17 mouse cellular contexts compared by ENCODE assay signal in the genomic region with DNA sequence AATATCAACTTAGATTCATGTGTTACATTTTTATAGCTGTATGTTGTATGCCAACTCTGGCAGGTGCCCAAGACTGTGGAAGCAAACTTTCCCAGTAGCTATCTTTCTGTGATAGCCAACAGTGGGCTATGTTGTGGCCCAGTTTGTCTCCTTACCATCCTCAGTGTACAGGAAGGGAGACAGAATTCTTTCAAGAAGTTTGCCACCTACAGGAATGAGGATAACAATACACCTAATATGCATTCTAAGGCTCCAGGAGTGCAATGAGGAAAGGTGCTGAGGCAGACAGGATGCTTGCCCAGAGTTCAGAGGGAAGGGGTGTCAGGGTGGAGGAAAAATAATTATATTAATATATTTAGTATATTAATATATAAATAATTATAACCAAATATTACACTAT. TPM values are rescaled to one million over a fixed set of nuclear protein-coding genes. Genes with fewer than 3 reads are reported as not detected.
DNase-seq lines count a peak whose midpoint lies in the region; ATAC-seq and TF ChIP-seq lines count a peak whose summit lies in the region.
"Had no signal": no experiment of that assay in that cellular context is flagged by ENCODE, and none has a peak within 500 bp of the region (broad histone marks: within the 10 kb centered on the region; RNA-seq: fewer than 3 reads in every experiment).

No protein-coding gene starts in this region.

- ATAC-seq in embryonic facial prominence, embryonic 14.5 days (ENCODE audit: low read depth), result no peak
- ATAC-seq in CD4-positive, CD25-positive, alpha-beta regulatory T cell, adult 4 months, result peak; percentile 63
- ATAC-seq in common myeloid progenitor, adult 5-6 weeks (replicated peaks; ENCODE audit: low read depth, poor library complexity, severe bottlenecking), result peak; percentile 71
- ATAC-seq: liver, embryonic 12.5 days had no signal

- peak; percentile 5 for DNase-seq in embryonic facial prominence, embryonic 14.5 days (ENCODE audit: low spot score)
- DNase-seq in embryonic facial prominence, embryonic 10.5 days (ENCODE audit: low spot score), result no peak
- no peak for DNase-seq in left cerebral cortex, adult 2 months (ENCODE audit: extremely low spot score in 1 of 2, low spot score in 2 of 2)
- no peak for DNase-seq in left cerebral cortex, postnatal 25 days (ENCODE audit: low spot score in 2 of 2)
- DNase-seq in cerebellum, postnatal 36 days, result no peak
- DNase-seq in adrenal gland, postnatal 36 days, result no peak
- DNase-seq: B cell, adult 2 months; cerebellum, postnatal 10 days; gastrocnemius, postnatal 10 days; kidney, postnatal 10 days; thymus, postnatal 14 days had no signal

- H3K4me1 ChIP-seq in embryonic facial prominence, embryonic 14.5 days (ENCODE audit: control insufficient read depth, insufficient read depth, low read length), result no peaks in the 10 kb centered on the region
- H3K4me1 ChIP-seq in embryonic facial prominence, embryonic 10.5 days, result 0 out of 2 replicates have a peak, but pooled peaks cover 3% of the 10 kb centered on the region
- H3K4me1 ChIP-seq: heart, embryonic 13.5 days; liver, embryonic 12.5 days had no signal

- intact Hi-C loops in left cerebral cortex, adult 2 months (cut with DNase I), result no loop called here
- intact Hi-C loops in left cerebral cortex, postnatal 25 days (cut with DNase I), result no loop called here

- H3K4me2 ChIP-seq in embryonic facial prominence, embryonic 14.5 days (ENCODE audit: low read depth, low read length), result no peak overlapping the region
- H3K4me2 ChIP-seq: heart, embryonic 13.5 days; hindbrain, embryonic 14.5 days; liver, embryonic 12.5 days had no signal

- no peak overlapping the region for H3K27ac ChIP-seq in embryonic facial prominence, embryonic 14.5 days (replicated peaks; ENCODE audit: low read depth, low read length)
- H3K27ac ChIP-seq in embryonic facial prominence, embryonic 10.5 days (replicated peaks), result no peak overlapping the region
- no peak overlapping the region for H3K27ac ChIP-seq in left cerebral cortex, adult 2 months
- H3K27ac ChIP-seq: heart, embryonic 13.5 days; hindbrain, embryonic 14.5 days; liver, embryonic 12.5 days; macrophage had no signal

- no peak overlapping the region for H3K9ac ChIP-seq in embryonic facial prominence, embryonic 14.5 days (ENCODE audit: low read depth, low read length)
- H3K9ac ChIP-seq: heart, embryonic 13.5 days; hindbrain, embryonic 14.5 days; liver, embryonic 12.5 days had no signal

- no peaks in the 10 kb centered on the region for H3K27me3 ChIP-seq in embryonic facial prominence, embryonic 14.5 days (replicated peaks; ENCODE audit: control insufficient read depth, insufficient read depth, low read length)
- no peaks in the 10 kb centered on the region for H3K27me3 ChIP-seq in embryonic facial prominence, embryonic 10.5 days (replicated peaks; ENCODE audit: low read depth, poor library complexity, severe bottlenecking)
- H3K27me3 ChIP-seq: heart, embryonic 13.5 days; liver, embryonic 12.5 days had no signal

- H3K9me3 ChIP-seq in embryonic facial prominence, embryonic 14.5 days (ENCODE audit: control insufficient read depth, low read length), result no peaks in the 10 kb centered on the region
- H3K9me3 ChIP-seq in embryonic facial prominence, embryonic 10.5 days, result no peaks in the 10 kb centered on the region
- H3K9me3 ChIP-seq: heart, embryonic 13.5 days; liver, embryonic 12.5 days had no signal

- TF ChIP-seq CTCF in left cerebral cortex, adult 2 months (IDR thresholded peaks at IDR 0.05), result peak; percentile 36

- no peak overlapping the region for H3K4me3 ChIP-seq in embryonic facial prominence, embryonic 14.5 days (ENCODE audit: low read depth, low read length)
- H3K4me3 ChIP-seq in embryonic facial prominence, embryonic 10.5 days, result no peak overlapping the region
- no peak overlapping the region for H3K4me3 ChIP-seq in left cerebral cortex, adult 2 months
- H3K4me3 ChIP-seq: heart, embryonic 13.5 days; liver, embryonic 12.5 days had no signal

- H3K36me3 ChIP-seq in embryonic facial prominence, embryonic 14.5 days (ENCODE audit: control insufficient read depth, insufficient read depth, low read length), result no peaks in the 10 kb centered on the region
- H3K36me3 ChIP-seq in embryonic facial prominence, embryonic 10.5 days (replicated peaks), result no peaks in the 10 kb centered on the region
- H3K36me3 ChIP-seq: heart, embryonic 13.5 days; liver, embryonic 12.5 days had no signal

RNA-seq across cellular contexts. Expression of a gene that starts 7.1 kb away (rescaled TPM):
- 7.2 and 10.2 TPM in 2 replicates for polyA plus RNA-seq in embryonic facial prominence, embryonic 14.5 days (2014; fragmentation: Nextera tagmentation; extraction: Ambion mirVana)
- 4.1 and 5.0 TPM in 2 replicates for polyA plus RNA-seq in embryonic facial prominence, embryonic 10.5 days (2016; fragmentation: Nextera tagmentation; extraction: Ambion mirVana)
- 1 to 10 TPM; 1.2 to 1.4 TPM for total RNA-seq in left cerebral cortex, adult 2 months (2021)
- 1 to 10 TPM in 1 of 2 experiments, under 1 TPM in 1; 0.85 to 1.6 TPM for total RNA-seq in left cerebral cortex, postnatal 25 days (2021)
- polyA plus RNA-seq in CD4-positive, CD25-positive, alpha-beta regulatory T cell, adult 4 months (2017; shearing (Covaris generic)), result 1 to 10 TPM; 4.3 to 6.4 TPM
- 3.2 and 4.0 TPM in 2 replicates for total RNA-seq in common myeloid progenitor, adult 5-6 weeks (2017)
- total RNA-seq in adrenal gland, postnatal 36 days (2021), result 1 to 10 TPM; 1.9 to 2.5 TPM

RNA-seq across cellular contexts. Expression of a gene that starts 35.0 kb away (rescaled TPM):
- 0.41 TPM in 1 of 2 replicates, not detected in the other for polyA plus RNA-seq in embryonic facial prominence, embryonic 14.5 days (2014; fragmentation: Nextera tagmentation; extraction: Ambion mirVana)
- 0.18 TPM in 1 of 2 replicates, not detected in the other for polyA plus RNA-seq in embryonic facial prominence, embryonic 10.5 days (2016; fragmentation: Nextera tagmentation; extraction: Ambion mirVana)
- total RNA-seq in left cerebral cortex, adult 2 months (2021), result 1 to 10 TPM; 1.5 to 1.7 TPM
- total RNA-seq in left cerebral cortex, postnatal 25 days (2021), result 1 to 10 TPM; 1.4 to 1.5 TPM
- polyA plus RNA-seq in CD4-positive, CD25-positive, alpha-beta regulatory T cell, adult 4 months (2017; shearing (Covaris generic)), result not detected
- total RNA-seq in common myeloid progenitor, adult 5-6 weeks (2017), result not detected in 2 replicates
- total RNA-seq in adrenal gland, postnatal 36 days (2021), result under 1 TPM; 0.20 to 0.30 TPM
- polyA plus RNA-seq: liver, embryonic 12.5 days; macrophage had no signal

RNA-seq across cellular contexts. Expression of a gene that starts 41.3 kb away (rescaled TPM):
- polyA plus RNA-seq in embryonic facial prominence, embryonic 14.5 days (2014; fragmentation: Nextera tagmentation; extraction: Ambion mirVana), result 10.9 and 12.5 TPM in 2 replicates
- 4.2 and 5.0 TPM in 2 replicates for polyA plus RNA-seq in embryonic facial prominence, embryonic 10.5 days (2016; fragmentation: Nextera tagmentation; extraction: Ambion mirVana)
- 1 to 10 TPM; 7.9 to 9.0 TPM for total RNA-seq in left cerebral cortex, adult 2 months (2021)
- 10 to 100 TPM in 1 of 2 experiments, 1 to 10 TPM in 1; 9.8 to 10.1 TPM for total RNA-seq in left cerebral cortex, postnatal 25 days (2021)
- 10 to 100 TPM; 13.0 to 18.5 TPM for polyA plus RNA-seq in CD4-positive, CD25-positive, alpha-beta regulatory T cell, adult 4 months (2017; shearing (Covaris generic))
- total RNA-seq in common myeloid progenitor, adult 5-6 weeks (2017), result 0.58 and 5.1 TPM in 2 replicates
- total RNA-seq in adrenal gland, postnatal 36 days (2021), result 10 to 100 TPM; 16.1 to 17.4 TPM
